Mouse (Mus musculus) thymus, postnatal 25 days (tissue): Measurements from ENCODE around the gene Sart1.
"Not testable (repeated sequence)": the region's sequence is repeated elsewhere in the genome, so short reads cannot be mapped to it uniquely, and the experiment has no call there.

ENCODE experiments used
- DNase-seq: peaks from one replicate; pipeline ENCODE4 v3.0.0; 2022

Sart1 gene

GRCm38 (mm10) chr19:5366175-5367052, 22.1 kb downstream of the Sart1 start, which contains the start of gene Eif1ad:
Gene Eif1ad, plus strand, starts transcription at chr19:5366741.
- peak; percentile 94 for DNase-seq

- DNase-seq: no peak
Observed at GRCm38 (mm10) chr19:5365751-5366150, 22.8 kb downstream of the Sart1 start.

- no peak for DNase-seq
Observed at GRCm38 (mm10) chr19:5364124-5364523, 24.4 kb downstream of the Sart1 start.

GRCm38 (mm10) chr19:5362186-5362585, 26.3 kb downstream of the Sart1 start:
- DNase-seq: no peak

GRCm38 (mm10) chr19:5356080-5356479, 32.4 kb downstream of the Sart1 start:
- no peak for DNase-seq

- DNase-seq: no peak
Observed at GRCm38 (mm10) chr19:5353609-5354008, 34.9 kb downstream of the Sart1 start.

- not testable (repeated sequence) for DNase-seq
Observed at GRCm38 (mm10) chr19:5349502-5349873, 39.0 kb downstream of the Sart1 start, which contains the start of gene Cst6. Gene Cst6, minus strand, starts transcription at chr19:5349574.

- DNase-seq: peak; percentile 27
Observed at GRCm38 (mm10) chr19:5348526-5349501, 39.7 kb downstream of the Sart1 start.

- no peak for DNase-seq
Observed at GRCm38 (mm10) chr19:5348064-5348463, 40.4 kb downstream of the Sart1 start.

GRCm38 (mm10) chr19:5345297-5346131, 43.0 kb downstream of the Sart1 start:
- no peak for DNase-seq

GRCm38 (mm10) chr19:5341360-5341759, 47.1 kb downstream of the Sart1 start:
- no peak for DNase-seq

GRCm38 (mm10) chr19:5337975-5338374, 50.5 kb downstream of the Sart1 start:
- peak; percentile 81 for DNase-seq

- no peak for DNase-seq
Observed at GRCm38 (mm10) chr19:5335441-5335840, 53.1 kb downstream of the Sart1 start, which contains the start of gene Catsper1. Gene Catsper1, plus strand, starts transcription at chr19:5335741.

- no peak for DNase-seq
Observed at GRCm38 (mm10) chr19:5334741-5335140, 53.8 kb downstream of the Sart1 start.

GRCm38 (mm10) chr19:5327970-5328369, 60.5 kb downstream of the Sart1 start:
- no peak for DNase-seq
